Mouse (Mus musculus) stomach, postnatal 0 days (tissue): ENCODE data around the gene Abi3bp.

Experiments
- CTCF ChIP-seq: IDR thresholded peaks from 2 replicates; pipeline ENCODE4 v1.5.1; 2016; ENCODE audit warnings: antibody characterized with exemption, low read depth, mild to moderate bottlenecking, moderate library complexity
- EP300 ChIP-seq: optimal IDR thresholded peaks from 2 replicates; pipeline ENCODE3; 2016; ENCODE audit warnings: antibody characterized with exemption

DNA sequence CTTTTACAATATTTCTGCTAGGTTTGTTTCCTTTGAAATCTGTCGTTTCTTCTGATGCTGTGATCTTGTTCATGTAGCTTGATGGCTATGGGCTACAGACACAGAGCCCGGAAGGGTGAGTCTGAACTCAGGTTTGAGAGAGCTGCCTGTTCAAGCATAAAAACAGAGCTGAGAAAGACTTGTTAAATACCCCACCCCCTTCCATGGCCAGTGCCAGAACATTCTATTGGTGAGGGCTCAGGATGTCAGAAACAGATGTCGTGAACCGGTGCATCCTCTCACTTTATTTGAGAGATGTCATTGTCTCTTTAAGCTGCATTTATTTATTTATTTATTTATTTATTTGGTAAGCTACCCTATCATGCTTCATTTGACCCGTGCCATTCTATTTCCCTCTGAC is 2.0 kb upstream of the Abi3bp start:
- TF ChIP-seq EP300, result no peak
- TF ChIP-seq CTCF, result no peak
